Mouse (Mus musculus): ENCODE measurements around the gene Myrip.

- TF ChIP-seq CTCF (IDR thresholded peaks at IDR 0.05), result no peak
- no peak for TF ChIP-seq POLR2A (IDR thresholded peaks at IDR 0.05; ENCODE audit: insufficient read depth, low read depth, low read length)
- TF ChIP-seq EP300 (IDR thresholded peaks at IDR 0.05; ENCODE audit: insufficient read depth, low read depth, low read length), result 0 out of 2 replicates have a peak, but pooled peaks have one; percentile 58
Measured at GRCm38 (mm10) chr9:120339975-120340695, 38.8 kb downstream of the Myrip start.

All from heart, adult 2 months (tissue).